Mouse (Mus musculus): ENCODE data around the gene Narf. TPM values are rescaled to one million over a fixed set of nuclear protein-coding genes. Genes with fewer than 3 reads are reported as not detected.

Gene Narf
- total RNA-seq, 2 experiments from 2014 or later, result 39.2 to 48.9 TPM

GRCm38 (mm10) chr11:121239669-121240068, 2.6 kb downstream of the Narf start:
- Histone ChIP-seq H3K27ac (no peak overlapping the region), H3K4me3 (no peak overlapping the region)
- DNase-seq (ENCODE audit: extremely low spot score in 1 of 2, low spot score in 2 of 2), result no peak
- no peak for TF ChIP-seq CTCF (IDR thresholded peaks at IDR 0.05)
- intact Hi-C loops (cut with DNase I), result loop anchor here (5.0 to 10.0 kb wide), 2 partner anchors 113 to 195 kb away; partner anchors contain the start of genes Fn3k and Wdr45b

GRCm38 (mm10) chr11:121250196-121250595, 13.1 kb downstream of the Narf start:
- intact Hi-C loops (cut with DNase I), result no loop called here
- TF ChIP-seq CTCF (IDR thresholded peaks at IDR 0.05), result no peak
- Histone ChIP-seq H3K4me3 (no peak overlapping the region), H3K27ac (no peak overlapping the region)
- no peak for DNase-seq (ENCODE audit: extremely low spot score in 1 of 2, low spot score in 2 of 2)

- intact Hi-C loops (cut with DNase I), result loop anchor here (5.0 kb wide), 1 partner anchor 93 kb away; the partner anchor contains the start of gene Wdr45b
- TF ChIP-seq CTCF (IDR thresholded peaks at IDR 0.05), result no peak
- peak within 1 kb of the TSS; percentile 93 for H3K4me3 ChIP-seq
- peak within 1 kb of the TSS; percentile 98 for H3K27ac ChIP-seq
- DNase-seq (ENCODE audit: extremely low spot score in 1 of 2, low spot score in 2 of 2), result peak; percentile 93 to 96
These were observed 22.4 kb downstream of the Narf start, which contains the start of gene Foxk2 for GRCm38 (mm10) chr11:121259160-121260100. Foxk2 (plus strand) TSS chr11:121259990.

- DNase-seq (ENCODE audit: extremely low spot score in 1 of 2, low spot score in 2 of 2), result peak in 1 of 2 experiments; percentile 38
- no peak for TF ChIP-seq CTCF (IDR thresholded peaks at IDR 0.05)
- H3K27ac ChIP-seq, result peak overlapping the region; percentile 83
- peak overlapping the region; percentile 93 for H3K4me3 ChIP-seq
- intact Hi-C loops (cut with DNase I), result loop anchor here (5.0 kb wide), 1 partner anchor 92 kb away; the partner anchor contains the start of gene Wdr45b
These were observed 23.3 kb downstream of the Narf start for GRCm38 (mm10) chr11:121260211-121260906.

- intact Hi-C loops (cut with DNase I), result loop anchor here (5.0 kb wide), 1 partner anchor 91 kb away; the partner anchor contains the start of gene Wdr45b
- Histone ChIP-seq H3K4me3 (peak overlapping the region; percentile 93), H3K27ac (no peak overlapping the region; the same call in 1 of the 2 replicates)
- no peak for TF ChIP-seq CTCF (IDR thresholded peaks at IDR 0.05)
- DNase-seq (ENCODE audit: extremely low spot score in 1 of 2, low spot score in 2 of 2), result no peak
These were observed 24.0 kb downstream of the Narf start for GRCm38 (mm10) chr11:121261074-121261473.

GRCm38 (mm10) chr11:121277516-121277915, 40.5 kb downstream of the Narf start:
- Histone ChIP-seq H3K4me3 (no peak overlapping the region), H3K27ac (no peak overlapping the region)
- no peak for DNase-seq (ENCODE audit: extremely low spot score in 1 of 2, low spot score in 2 of 2)
- intact Hi-C loops (cut with DNase I), result no loop called here
- no peak for TF ChIP-seq CTCF (IDR thresholded peaks at IDR 0.05)

- TF ChIP-seq CTCF (IDR thresholded peaks at IDR 0.05), result no peak
- DNase-seq (ENCODE audit: extremely low spot score in 1 of 2, low spot score in 2 of 2), result no peak
- no peak overlapping the region for H3K4me3 ChIP-seq
- H3K27ac ChIP-seq, result no peak overlapping the region
- intact Hi-C loops (cut with DNase I), result no loop called here
These were observed 41.0 kb downstream of the Narf start for GRCm38 (mm10) chr11:121278011-121278410.

GRCm38 (mm10) chr11:121282911-121283310, 45.9 kb downstream of the Narf start:
- H3K27ac ChIP-seq, result peak overlapping the region; percentile 15; the same call in 1 of the 2 replicates
- DNase-seq (ENCODE audit: extremely low spot score in 1 of 2, low spot score in 2 of 2), result no peak
- no peak for TF ChIP-seq CTCF (IDR thresholded peaks at IDR 0.05)
- intact Hi-C loops (cut with DNase I), result no loop called here
- no peak overlapping the region for H3K4me3 ChIP-seq

- no peak for DNase-seq (ENCODE audit: extremely low spot score in 1 of 2, low spot score in 2 of 2)
- Histone ChIP-seq H3K4me3 (no peak overlapping the region), H3K27ac (no peak overlapping the region)
- intact Hi-C loops (cut with DNase I), result no loop called here
- TF ChIP-seq CTCF (IDR thresholded peaks at IDR 0.05), result peak; percentile 47
These were observed 52.8 kb downstream of the Narf start for GRCm38 (mm10) chr11:121289859-121290258.

- H3K27ac ChIP-seq, result no peak overlapping the region
- no peak for DNase-seq (ENCODE audit: extremely low spot score in 1 of 2, low spot score in 2 of 2)
- H3K4me3 ChIP-seq, result no peak overlapping the region
- TF ChIP-seq CTCF (IDR thresholded peaks at IDR 0.05), result no peak
- intact Hi-C loops (cut with DNase I), result no loop called here
These were observed 57.7 kb downstream of the Narf start for GRCm38 (mm10) chr11:121294771-121295170.

- Histone ChIP-seq H3K27ac (no peak overlapping the region), H3K4me3 (no peak overlapping the region)
- DNase-seq (ENCODE audit: extremely low spot score in 1 of 2, low spot score in 2 of 2), result no peak
- intact Hi-C loops (cut with DNase I), result no loop called here
- TF ChIP-seq CTCF (IDR thresholded peaks at IDR 0.05), result no peak
These were observed 61.4 kb downstream of the Narf start for GRCm38 (mm10) chr11:121298493-121298892.

- Histone ChIP-seq H3K4me3 (no peak overlapping the region), H3K27ac (peak overlapping the region; percentile 11)
- TF ChIP-seq CTCF (IDR thresholded peaks at IDR 0.05), result no peak
- intact Hi-C loops (cut with DNase I), result no loop called here
- no peak for DNase-seq (ENCODE audit: extremely low spot score in 1 of 2, low spot score in 2 of 2)
These were observed 63.2 kb downstream of the Narf start for GRCm38 (mm10) chr11:121300265-121300664.

Data from left cerebral cortex, adult 2 months (tissue).